Mouse (Mus musculus) lung, embryonic 16.5 days (tissue): ENCODE measurements around the gene Phf21a. TPM values are rescaled to one million over a fixed set of nuclear protein-coding genes. Genes with fewer than 3 reads are reported as not detected.

Source experiments
- ATAC-seq: fragments of 200-750 bp; cut with Nextera tagmentation; 2 replicates; pipeline ENCODE4 v1.8.0; 2017; ENCODE audit warnings: low read depth, mild to moderate bottlenecking, moderate library complexity
- H3K27ac ChIP-seq: fragments of 300-500 bp; sonication (generic); 2 replicates; pipeline ENCODE4 v1.5.1; 2014; ENCODE audit warnings: mild to moderate bottlenecking, control low read depth, low read length
- H3K27me3 ChIP-seq: fragments of 300-500 bp; sonication (generic); 2 replicates; pipeline ENCODE4 v1.6.1; 2014; ENCODE audit warnings: low read depth, low read length, mixed read lengths; ENCODE audit not compliant: control insufficient read depth, insufficient read depth
- H3K36me3 ChIP-seq: fragments of 300-500 bp; sonication (generic); 2 replicates; pipeline ENCODE4 v1.6.1; 2014; ENCODE audit warnings: low read length; ENCODE audit not compliant: control insufficient read depth, insufficient read depth
- H3K4me1 ChIP-seq: fragments of 300-500 bp; sonication (generic); replicated peaks from 2 replicates; pipeline ENCODE4 v1.6.1; 2014; ENCODE audit warnings: low read length, mixed read lengths; ENCODE audit not compliant: control insufficient read depth, insufficient read depth
- H3K4me2 ChIP-seq: fragments of 300-500 bp; sonication (generic); 2 replicates; pipeline ENCODE4 v1.6.1; 2014; ENCODE audit warnings: low read depth, low read length, control low read depth
- H3K4me3 ChIP-seq: fragments of 300-500 bp; sonication (generic); 2 replicates; pipeline ENCODE4 v1.5.1; 2014; ENCODE audit warnings: mild to moderate bottlenecking, low read length, control low read depth
- H3K9ac ChIP-seq: fragments of 300-500 bp; sonication (generic); 2 replicates; pipeline ENCODE4 v1.6.1; 2014; ENCODE audit warnings: low read length, control low read depth
- H3K9me3 ChIP-seq: fragments of 300-500 bp; sonication (generic); 2 replicates; pipeline ENCODE4 v1.6.1; 2016; ENCODE audit warnings: low read length; ENCODE audit not compliant: control insufficient read depth
- WGBS: fragments of 180-500 bp; shearing (Covaris S2); extraction: QIAGEN DNeasy Blood & Tissue Kit; methylation state at CpG from one replicate; pipeline ENCODE4 v1.1.7; 2014; 5-methylcytosine and 5-hydroxymethylcytosine counted together
- polyA plus RNA-seq: library from polyadenylated mRNA; unstranded; fragments of >200 nt; fragmentation: Nextera tagmentation; extraction: Ambion mirVana; gene quantifications from 2 replicates; pipeline ENCODE4 v1.2.1, GENCODE M21; 2015

Phf21a gene
- polyA plus RNA-seq, 1 experiment from 2014 or later = 31.4 TPM

DNA sequence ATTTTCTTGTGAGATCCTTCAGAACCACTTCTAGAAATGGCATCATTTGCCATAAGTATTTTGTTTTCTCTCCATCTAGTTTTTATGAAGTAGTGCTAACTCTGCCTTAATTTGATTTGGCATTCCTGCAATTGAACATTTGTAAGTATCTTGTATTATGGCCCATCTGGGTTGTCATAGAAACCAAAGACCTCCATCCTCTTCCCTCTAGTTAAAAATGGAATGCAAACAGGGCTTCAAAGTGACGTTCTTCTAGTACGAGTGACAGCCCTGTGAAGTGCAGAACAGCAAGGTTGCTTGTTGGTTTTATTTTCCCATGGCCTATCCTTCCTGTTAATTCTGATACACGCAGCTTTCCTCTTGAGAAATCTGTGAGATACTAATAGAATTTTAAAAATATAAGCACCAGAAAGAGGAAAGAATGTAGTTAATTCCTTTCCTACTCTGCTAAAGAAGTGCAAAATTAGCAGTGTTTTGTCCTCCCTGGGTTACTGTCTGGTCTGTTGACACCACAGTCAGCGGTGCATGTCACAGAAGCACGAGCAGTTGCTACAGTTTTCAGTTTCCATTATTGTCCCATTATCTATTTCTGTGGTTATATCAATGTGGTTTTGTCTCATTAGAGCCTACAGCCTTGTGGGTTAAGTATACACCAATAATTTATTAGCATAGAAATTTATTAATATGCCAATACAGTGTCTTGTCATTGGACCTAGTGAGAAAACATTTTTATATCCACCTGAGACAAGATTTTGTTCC lies 209.1 kb downstream of the Phf21a start:
- H3K4me1 ChIP-seq = no peaks in the 10 kb centered on the region
- H3K36me3 ChIP-seq = no peaks in the 10 kb centered on the region
- no peaks in the 10 kb centered on the region for H3K27me3 ChIP-seq
- H3K9ac ChIP-seq = no peak overlapping the region
- no peaks in the 10 kb centered on the region for H3K9me3 ChIP-seq
- no peak overlapping the region for H3K27ac ChIP-seq
- H3K4me2 ChIP-seq = no peak overlapping the region
- ATAC-seq = no peak
- no peak overlapping the region for H3K4me3 ChIP-seq
- 52% methylated on average over 5 of the region's 5 CpGs for WGBS

- Histone ChIP-seq H3K4me2 (no peak overlapping the region), H3K4me1 (no peaks in the 10 kb centered on the region), H3K36me3 (no peaks in the 10 kb centered on the region), H3K27ac (no peak overlapping the region), H3K9ac (no peak overlapping the region), H3K4me3 (no peak overlapping the region), H3K9me3 (no peaks in the 10 kb centered on the region), H3K27me3 (no peaks in the 10 kb centered on the region)
- ATAC-seq = no peak
- 82% methylated on average over 4 of the region's 4 CpGs for WGBS
Measured at GRCm38 (mm10) chr2:92312542-92312941, 219.6 kb downstream of the Phf21a start.

DNA sequence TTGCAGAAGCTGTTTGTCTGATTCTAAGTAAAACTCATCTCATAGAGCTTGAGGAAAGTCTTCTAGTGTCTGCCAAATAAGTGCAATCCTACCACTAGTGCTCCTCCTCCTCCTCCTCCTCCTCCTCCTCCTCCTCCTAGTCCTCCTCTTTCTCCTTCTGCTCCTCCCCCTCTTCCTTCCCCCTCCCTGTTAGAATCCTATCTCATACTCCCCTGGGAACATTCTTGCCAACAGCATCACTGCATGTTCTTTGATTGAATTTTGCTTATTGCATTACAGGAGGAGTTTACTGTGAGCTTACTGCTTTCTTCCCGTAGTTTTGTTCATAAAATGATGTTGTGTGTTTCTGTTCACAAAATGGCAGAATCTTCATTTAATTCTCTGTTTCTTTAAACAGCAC lies 221.1 kb downstream of the Phf21a start:
- WGBS = 93% methylated on average over 1 of the region's 1 CpGs
- H3K9ac ChIP-seq = no peak overlapping the region
- no peaks in the 10 kb centered on the region for H3K4me1 ChIP-seq
- H3K27me3 ChIP-seq = no peaks in the 10 kb centered on the region
- H3K36me3 ChIP-seq = no peaks in the 10 kb centered on the region
- H3K9me3 ChIP-seq = no peaks in the 10 kb centered on the region
- H3K4me2 ChIP-seq = no peak overlapping the region
- no peak overlapping the region for H3K4me3 ChIP-seq
- no peak overlapping the region for H3K27ac ChIP-seq
- ATAC-seq = no peak

- H3K9ac ChIP-seq = no peak overlapping the region
- 71% methylated on average over 3 of the region's 3 CpGs for WGBS
- 0 out of 2 replicates have a peak, but pooled peaks cover 3% of the 10 kb centered on the region for H3K36me3 ChIP-seq
- H3K4me1 ChIP-seq = no peaks in the 10 kb centered on the region
- H3K27ac ChIP-seq = no peak overlapping the region
- no peaks in the 10 kb centered on the region for H3K27me3 ChIP-seq
- no peak overlapping the region for H3K4me2 ChIP-seq
- no peak for ATAC-seq
- no peaks in the 10 kb centered on the region for H3K9me3 ChIP-seq
- no peak overlapping the region for H3K4me3 ChIP-seq
Measured at GRCm38 (mm10) chr2:92316652-92317051, 223.7 kb downstream of the Phf21a start.

- H3K27ac ChIP-seq = no peak overlapping the region
- no peak overlapping the region for H3K9ac ChIP-seq
- no peaks in the 10 kb centered on the region for H3K9me3 ChIP-seq
- no peaks in the 10 kb centered on the region for H3K27me3 ChIP-seq
- H3K4me3 ChIP-seq = no peak overlapping the region
- no peak for ATAC-seq
- H3K4me1 ChIP-seq = no peaks in the 10 kb centered on the region
- H3K36me3 ChIP-seq = 0 out of 2 replicates have a peak, but pooled peaks cover 3% of the 10 kb centered on the region
- 84% methylated on average over 5 of the region's 5 CpGs for WGBS
- H3K4me2 ChIP-seq = no peak overlapping the region
Measured at GRCm38 (mm10) chr2:92317228-92317627, 224.3 kb downstream of the Phf21a start.

DNA sequence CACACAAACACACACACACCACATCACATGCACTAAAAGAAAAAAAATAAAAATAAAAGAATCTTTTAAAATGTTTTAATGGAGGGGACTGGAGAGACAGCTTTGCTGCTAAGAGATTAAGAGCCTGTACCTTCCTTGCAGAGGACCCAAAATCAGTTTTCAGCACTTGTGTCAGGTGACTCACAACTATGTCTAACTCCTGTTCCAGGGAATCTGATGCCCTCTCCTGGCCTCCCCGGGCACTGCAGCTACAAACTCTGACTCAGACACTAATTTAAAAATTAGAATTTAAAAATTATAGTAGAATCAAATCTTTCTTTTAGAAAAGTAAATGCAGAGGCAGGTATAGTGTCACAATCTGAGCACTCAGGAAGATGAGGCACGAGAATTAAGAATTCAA lies 229.8 kb downstream of the Phf21a start:
- Histone ChIP-seq H3K27me3 (no peaks in the 10 kb centered on the region), H3K4me3 (no peak overlapping the region), H3K27ac (no peak overlapping the region), H3K36me3 (0 out of 2 replicates have a peak, but pooled peaks cover 3% of the 10 kb centered on the region), H3K9ac (no peak overlapping the region), H3K9me3 (no peaks in the 10 kb centered on the region), H3K4me1 (no peaks in the 10 kb centered on the region), H3K4me2 (no peak overlapping the region)
- 84% methylated on average over 2 of the region's 2 CpGs for WGBS
- no peak for ATAC-seq

GRCm38 (mm10) chr2:92325676-92326075 lies 232.8 kb downstream of the Phf21a start:
- 87% methylated on average over 7 of the region's 7 CpGs for WGBS
- no peaks in the 10 kb centered on the region for H3K9me3 ChIP-seq
- H3K36me3 ChIP-seq = peaks cover 9% of the 10 kb centered on the region; the same call in 1 of the 2 replicates
- no peak overlapping the region for H3K9ac ChIP-seq
- no peaks in the 10 kb centered on the region for H3K4me1 ChIP-seq
- no peak overlapping the region for H3K27ac ChIP-seq
- H3K27me3 ChIP-seq = no peaks in the 10 kb centered on the region
- ATAC-seq = no peak
- no peak overlapping the region for H3K4me3 ChIP-seq
- H3K4me2 ChIP-seq = no peak overlapping the region

DNA sequence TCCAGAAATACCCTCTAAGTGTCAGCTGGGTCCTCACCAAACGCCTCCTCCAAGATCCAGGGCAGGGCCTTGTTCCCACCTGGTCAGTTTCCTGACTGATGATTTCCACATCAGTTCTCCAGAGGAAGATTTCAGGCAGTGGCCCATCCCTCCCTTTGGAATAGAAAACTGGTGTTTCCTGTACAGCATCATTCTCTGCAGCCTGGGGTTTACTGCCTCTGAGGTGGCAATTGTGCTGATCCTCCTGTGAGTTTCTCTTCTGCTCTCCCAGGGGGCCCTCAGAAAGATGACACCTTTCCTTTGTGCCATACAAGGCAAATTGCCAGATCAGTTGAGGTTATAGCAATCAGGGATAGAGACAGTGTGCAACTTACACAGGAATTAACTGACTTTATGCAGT lies 233.3 kb downstream of the Phf21a start:
- no peak for ATAC-seq
- no peak overlapping the region for H3K9ac ChIP-seq
- 87% methylated on average over 1 of the region's 1 CpGs for WGBS
- H3K4me3 ChIP-seq = no peak overlapping the region
- peaks cover 7% of the 10 kb centered on the region for H3K36me3 ChIP-seq
- no peaks in the 10 kb centered on the region for H3K4me1 ChIP-seq
- H3K9me3 ChIP-seq = no peaks in the 10 kb centered on the region
- H3K27me3 ChIP-seq = no peaks in the 10 kb centered on the region
- no peak overlapping the region for H3K4me2 ChIP-seq
- no peak overlapping the region for H3K27ac ChIP-seq

- H3K27me3 ChIP-seq = no peaks in the 10 kb centered on the region
- H3K9ac ChIP-seq = no peak overlapping the region
- H3K36me3 ChIP-seq = peaks cover 16% of the 10 kb centered on the region
- 93% methylated on average over 4 of the region's 4 CpGs for WGBS
- H3K4me3 ChIP-seq = no peak overlapping the region
- H3K4me2 ChIP-seq = no peak overlapping the region
- H3K9me3 ChIP-seq = no peaks in the 10 kb centered on the region
- no peaks in the 10 kb centered on the region for H3K4me1 ChIP-seq
- no peak for ATAC-seq
- H3K27ac ChIP-seq = no peak overlapping the region
Measured at GRCm38 (mm10) chr2:92327601-92328000, 234.7 kb downstream of the Phf21a start.
